Mouse (Mus musculus): ENCODE results near the gene Fam131a.

The Fam131a gene

GRCm38 (mm10) chr16:20739845-20740244 lies 46.8 kb downstream of the Fam131a start:
- no peak for DNase-seq (ENCODE audit: low read depth, low spot score)

GRCm38 (mm10) chr16:20746641-20747040 lies 53.6 kb downstream of the Fam131a start:
- DNase-seq (ENCODE audit: low read depth, low spot score) = no peak

- DNase-seq (ENCODE audit: low read depth, low spot score) = peak; percentile 59
These were observed 57.5 kb downstream of the Fam131a start for GRCm38 (mm10) chr16:20750518-20750917.

All from 3T3-L1 (cell line).